Mouse (Mus musculus): ENCODE data around the gene Mrps27. TPM values are rescaled to one million over a fixed set of nuclear protein-coding genes. Genes with fewer than 3 reads are reported as not detected.

Gene Mrps27
- polyA plus RNA-seq, 1 experiment from 2014 or later, result 39.8 TPM

DNA sequence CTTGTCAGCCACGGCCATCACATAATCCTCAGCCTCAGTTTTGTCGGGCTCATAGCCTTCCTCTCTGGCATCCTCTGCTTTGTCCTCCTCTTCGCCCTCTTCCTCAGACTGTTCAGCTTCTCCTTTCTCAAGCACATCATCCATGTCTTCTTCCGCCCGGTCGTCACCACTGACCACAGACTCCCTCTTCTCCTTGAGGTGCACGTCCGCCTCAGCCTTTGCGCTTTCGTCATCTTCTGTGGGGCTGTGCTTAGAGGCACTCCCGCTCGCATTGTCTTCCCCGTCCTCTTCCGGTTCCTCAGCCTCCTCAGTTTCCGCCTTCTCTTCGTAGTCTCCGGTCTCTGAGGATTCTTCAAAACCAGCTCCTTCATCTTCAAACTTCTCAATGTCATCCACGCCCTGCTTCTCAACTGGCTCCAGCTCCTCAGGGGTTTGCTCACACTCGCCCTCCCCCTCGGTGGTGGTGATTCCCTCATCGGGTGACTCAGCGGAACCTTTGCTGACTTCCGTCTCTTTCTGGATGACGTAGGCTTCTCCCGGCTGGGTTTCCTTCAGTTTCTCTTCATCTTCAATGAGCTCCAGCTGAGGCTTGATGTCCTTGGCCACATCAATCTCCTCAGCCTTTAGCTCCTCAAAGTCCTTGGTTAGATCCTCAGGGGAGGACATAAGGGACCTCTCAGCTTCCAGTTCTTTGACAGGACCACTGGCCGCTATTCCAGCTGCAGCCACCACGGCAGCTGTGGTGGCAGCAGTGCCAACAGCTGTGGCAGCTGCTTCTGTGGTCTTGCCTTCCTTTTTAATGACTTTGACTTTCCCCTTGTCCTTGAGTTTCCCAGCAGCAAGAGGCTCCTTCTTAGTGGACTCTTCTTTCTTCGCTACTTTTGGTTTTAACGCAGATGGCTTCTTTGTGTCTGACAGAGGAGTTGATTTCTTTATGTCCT is 88.8 kb downstream of the Mrps27 start:
- 96% methylated on average over 29 of the region's 29 CpGs for WGBS
- H3K9me3 ChIP-seq, result no peaks in the 10 kb centered on the region
- H3K4me2 ChIP-seq (replicated peaks), result no peak overlapping the region
- no peak for ATAC-seq (replicated peaks)
- H3K36me3 ChIP-seq, result peaks cover 97% of the 10 kb centered on the region
- no peaks in the 10 kb centered on the region for H3K27me3 ChIP-seq
- H3K27ac ChIP-seq (replicated peaks), result no peak overlapping the region
- H3K4me1 ChIP-seq, result no peaks in the 10 kb centered on the region
- H3K9ac ChIP-seq (replicated peaks), result no peak overlapping the region
- H3K4me3 ChIP-seq, result no peak overlapping the region

GRCm38 (mm10) chr13:99434494-99434893 is 89.9 kb downstream of the Mrps27 start:
- H3K9me3 ChIP-seq, result no peaks in the 10 kb centered on the region
- H3K9ac ChIP-seq (replicated peaks), result no peak overlapping the region
- WGBS, result 93% methylated on average over 9 of the region's 9 CpGs
- no peaks in the 10 kb centered on the region for H3K4me1 ChIP-seq
- no peak overlapping the region for H3K4me3 ChIP-seq
- no peak overlapping the region for H3K4me2 ChIP-seq (replicated peaks)
- H3K27ac ChIP-seq (replicated peaks), result no peak overlapping the region
- no peak for ATAC-seq (replicated peaks)
- H3K36me3 ChIP-seq, result peaks cover 94% of the 10 kb centered on the region
- H3K27me3 ChIP-seq, result no peaks in the 10 kb centered on the region

- Histone ChIP-seq H3K27ac (replicated peaks) (no peak overlapping the region), H3K4me2 (replicated peaks) (no peak overlapping the region), H3K27me3 (no peaks in the 10 kb centered on the region), H3K4me1 (peaks cover 21% of the 10 kb centered on the region), H3K4me3 (no peak overlapping the region), H3K9me3 (no peaks in the 10 kb centered on the region), H3K36me3 (peaks cover 94% of the 10 kb centered on the region), H3K9ac (replicated peaks) (no peak overlapping the region)
- no peak for ATAC-seq (replicated peaks)
Observed at GRCm38 (mm10) chr13:99437051-99437450, 92.5 kb downstream of the Mrps27 start.

DNA sequence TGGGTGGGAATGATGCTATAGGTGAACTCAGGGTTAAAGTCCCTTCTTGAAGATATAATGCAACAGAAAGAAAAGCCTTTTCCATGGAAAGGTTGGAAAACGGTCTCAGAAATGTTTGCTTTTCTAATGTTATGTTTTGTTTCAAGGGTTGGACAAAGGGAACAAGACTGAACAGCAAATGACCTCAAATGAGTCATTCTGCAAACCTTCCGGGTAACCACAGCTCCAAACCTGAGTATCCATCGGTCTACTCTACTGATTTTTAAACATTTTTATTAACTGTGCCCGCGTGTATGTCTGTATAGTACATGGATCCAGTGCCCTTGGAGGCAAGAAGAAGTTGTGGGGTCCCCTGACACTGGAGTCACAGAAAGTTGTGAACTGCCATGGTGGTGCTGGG is 94.8 kb downstream of the Mrps27 start:
- Histone ChIP-seq H3K4me2 (replicated peaks) (no peak overlapping the region), H3K9me3 (no peaks in the 10 kb centered on the region), H3K27ac (replicated peaks) (no peak overlapping the region), H3K4me3 (no peak overlapping the region), H3K4me1 (peaks cover 44% of the 10 kb centered on the region), H3K36me3 (peaks cover 72% of the 10 kb centered on the region), H3K9ac (replicated peaks) (no peak overlapping the region), H3K27me3 (no peaks in the 10 kb centered on the region)
- WGBS, result 95% methylated on average over 5 of the region's 5 CpGs
- no peak for ATAC-seq (replicated peaks)

DNA sequence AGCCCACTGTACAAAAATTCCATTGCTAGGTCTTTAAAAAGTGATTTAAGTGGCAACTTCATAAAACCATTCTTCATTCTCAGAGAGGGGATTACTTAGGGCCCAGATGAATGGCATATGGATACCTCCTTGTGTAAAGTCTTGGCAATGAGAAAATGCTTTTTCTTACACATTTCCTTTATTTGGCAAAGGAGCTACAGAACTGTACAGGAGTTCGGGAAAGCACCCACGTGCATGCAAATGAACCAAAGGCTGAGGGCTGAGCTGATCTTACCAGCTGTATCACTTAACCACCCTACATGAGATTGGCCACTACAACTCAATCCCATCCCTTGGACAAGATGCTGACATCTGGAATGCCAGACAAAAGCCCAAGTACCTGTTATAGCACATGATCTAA is 95.6 kb downstream of the Mrps27 start:
- ATAC-seq (replicated peaks), result no peak
- Histone ChIP-seq H3K9me3 (no peaks in the 10 kb centered on the region), H3K4me1 (peaks cover 53% of the 10 kb centered on the region), H3K4me2 (replicated peaks) (no peak overlapping the region), H3K4me3 (no peak overlapping the region), H3K27ac (replicated peaks) (peak overlapping the region; percentile 38; the same call in 1 of the 2 replicates), H3K27me3 (no peaks in the 10 kb centered on the region), H3K9ac (replicated peaks) (no peak overlapping the region), H3K36me3 (peaks cover 63% of the 10 kb centered on the region)
- WGBS, result 26% methylated on average over 2 of the region's 2 CpGs

DNA sequence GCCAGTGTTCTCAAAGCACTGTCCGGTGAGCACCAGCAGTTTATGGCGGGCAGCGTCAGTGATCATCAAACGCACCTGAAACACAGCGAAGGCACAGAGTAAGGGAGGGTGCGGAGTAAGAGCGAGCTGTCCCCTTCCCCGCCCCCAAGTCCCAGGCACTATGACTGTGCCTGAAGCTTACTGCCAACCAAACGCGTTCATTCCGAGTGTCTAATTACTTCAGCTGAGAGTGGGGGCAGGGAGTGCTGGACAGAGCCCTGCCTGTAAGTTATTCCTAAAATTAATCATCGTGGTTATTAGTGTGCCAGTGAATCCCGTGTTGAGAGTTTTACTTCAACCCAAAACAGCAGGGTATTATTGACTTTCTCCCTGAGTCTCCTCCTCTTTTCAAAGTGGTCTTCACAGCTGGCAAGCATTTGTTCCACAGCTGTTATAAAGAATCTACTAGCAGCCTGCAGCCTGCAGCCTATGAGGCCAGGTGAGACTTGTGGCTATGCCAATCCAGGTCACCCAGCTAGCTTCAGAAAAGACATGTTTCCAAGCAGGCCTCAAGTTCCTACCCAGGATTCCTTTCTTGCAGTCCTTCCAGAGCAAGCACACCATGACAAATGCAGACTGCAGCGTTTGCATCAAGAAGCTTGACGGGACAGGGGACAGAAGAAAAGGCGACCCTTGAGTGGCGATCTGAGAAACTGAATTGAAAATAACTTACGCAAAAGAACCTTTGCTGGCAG is 97.3 kb downstream of the Mrps27 start:
- Histone ChIP-seq H3K36me3 (peaks cover 50% of the 10 kb centered on the region), H3K9ac (replicated peaks) (peak overlapping the region; percentile 26), H3K4me1 (peaks cover 69% of the 10 kb centered on the region), H3K9me3 (no peaks in the 10 kb centered on the region), H3K27ac (replicated peaks) (peak overlapping the region; percentile 92), H3K27me3 (no peaks in the 10 kb centered on the region), H3K4me2 (replicated peaks) (peak overlapping the region; percentile 41), H3K4me3 (peak overlapping the region; percentile 30)
- ATAC-seq (replicated peaks), result no peak
- 22% methylated on average over 18 of the region's 18 CpGs for WGBS

DNA sequence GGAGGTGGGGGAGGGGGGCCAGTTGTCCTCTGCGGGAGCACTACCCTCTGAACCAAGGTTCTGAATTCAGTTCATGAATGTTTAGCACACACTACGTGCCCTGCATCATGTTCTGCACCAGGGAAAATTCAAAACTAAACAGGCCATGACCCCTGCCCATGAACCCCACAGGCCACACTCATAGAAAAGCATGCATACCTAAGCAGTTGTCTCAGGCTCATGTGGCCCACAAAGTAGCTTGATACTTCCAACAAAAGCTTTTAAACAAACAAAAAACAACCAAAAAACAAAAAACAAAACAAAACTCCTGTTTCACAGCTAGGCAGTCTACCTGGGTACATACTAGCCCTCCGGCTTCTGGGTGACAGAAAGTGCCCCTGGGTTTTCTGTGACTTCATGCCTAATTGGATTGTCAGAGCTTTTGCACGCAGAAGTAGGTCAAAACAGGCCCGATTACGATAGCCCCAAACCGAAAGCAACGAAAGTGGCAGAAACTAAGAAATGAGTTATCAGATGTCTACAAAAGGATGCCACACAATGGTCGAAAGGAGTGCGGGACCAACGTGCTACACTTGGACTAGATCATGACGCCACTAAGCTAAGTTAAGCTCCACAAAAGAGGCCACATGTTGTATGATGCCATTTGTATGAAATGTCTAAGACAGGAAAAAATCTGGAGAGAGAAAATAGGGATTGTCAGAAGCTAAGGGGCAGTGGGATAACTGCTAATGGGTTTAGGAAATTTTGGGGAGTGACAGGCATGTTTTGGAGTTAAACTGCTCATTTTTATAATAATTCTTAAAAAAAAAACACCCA is 98.1 kb downstream of the Mrps27 start:
- Histone ChIP-seq H3K4me3 (peak overlapping the region; percentile 30), H3K4me2 (replicated peaks) (peak overlapping the region; percentile 41), H3K27me3 (no peaks in the 10 kb centered on the region), H3K36me3 (peaks cover 42% of the 10 kb centered on the region), H3K27ac (replicated peaks) (peak overlapping the region; percentile 92), H3K9ac (replicated peaks) (peak overlapping the region; percentile 46), H3K4me1 (peaks cover 77% of the 10 kb centered on the region), H3K9me3 (no peaks in the 10 kb centered on the region)
- WGBS, result 8% methylated on average over 12 of the region's 12 CpGs
- no peak for ATAC-seq (replicated peaks)

DNA sequence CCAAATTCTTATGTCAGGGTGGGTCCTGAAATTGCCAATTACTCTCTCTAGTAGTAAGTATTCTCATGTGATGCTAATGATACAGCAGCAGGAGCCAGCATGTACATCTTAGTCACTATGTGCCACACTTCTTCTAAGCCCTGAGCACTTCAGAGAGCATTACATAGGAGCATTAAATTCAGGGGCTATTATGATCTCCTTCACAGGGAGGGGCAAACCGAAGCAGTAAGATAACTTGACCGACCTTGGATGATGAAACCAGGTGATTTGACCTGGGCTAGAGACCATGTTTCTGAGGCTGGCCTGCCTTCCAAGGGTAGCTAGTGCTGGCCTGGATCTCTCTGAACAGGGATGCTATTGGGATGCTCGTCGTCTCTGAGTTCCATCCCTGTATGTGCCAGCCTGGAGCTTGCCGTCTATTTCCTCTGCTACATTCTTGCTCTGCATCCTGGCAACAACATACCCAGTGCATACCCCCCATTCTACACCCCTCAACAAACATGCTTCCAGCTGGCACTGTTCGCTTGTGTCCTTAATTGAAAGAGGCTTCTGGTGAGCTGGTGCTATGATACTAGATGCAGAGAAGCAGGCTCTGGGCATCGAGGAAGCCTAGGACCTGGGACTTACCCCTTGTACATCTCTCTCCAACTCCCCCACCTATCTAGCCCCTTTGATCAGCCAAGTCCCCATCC is 99.0 kb downstream of the Mrps27 start:
- peak; percentile 64 for ATAC-seq (replicated peaks)
- Histone ChIP-seq H3K4me1 (peaks cover 86% of the 10 kb centered on the region), H3K36me3 (peaks cover 35% of the 10 kb centered on the region), H3K9ac (replicated peaks) (peak overlapping the region; percentile 46), H3K27me3 (no peaks in the 10 kb centered on the region), H3K27ac (replicated peaks) (peak overlapping the region; percentile 92), H3K9me3 (no peaks in the 10 kb centered on the region), H3K4me2 (replicated peaks) (peak overlapping the region; percentile 41), H3K4me3 (peak overlapping the region; percentile 30)
- WGBS, result 2% methylated on average over 7 of the region's 7 CpGs

DNA sequence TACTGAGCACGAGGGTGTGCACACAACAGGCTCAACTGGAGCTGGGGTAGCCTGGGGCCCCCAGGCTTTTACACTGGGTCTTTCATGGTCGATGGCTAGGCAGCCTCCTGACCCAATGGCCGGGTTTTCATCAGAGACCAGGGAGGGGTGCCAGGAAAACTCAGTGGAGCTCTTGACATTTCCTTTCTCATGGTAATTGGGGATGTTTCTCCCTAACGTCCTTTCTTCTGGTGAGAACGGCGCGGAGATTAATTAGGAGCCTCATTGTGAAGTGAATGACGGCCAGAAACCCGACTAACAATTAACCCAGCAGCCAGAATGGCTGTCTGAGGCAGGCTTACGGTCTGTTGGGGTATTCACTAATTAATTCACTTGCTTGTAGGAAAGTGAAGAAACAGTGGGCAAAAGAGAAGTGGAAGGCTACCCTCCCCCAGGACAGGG is 99.9 kb downstream of the Mrps27 start:
- peak overlapping the region; percentile 92 for H3K27ac ChIP-seq (replicated peaks)
- H3K9ac ChIP-seq (replicated peaks), result peak overlapping the region; percentile 46
- peaks cover 27% of the 10 kb centered on the region for H3K36me3 ChIP-seq
- WGBS, result 5% methylated on average over 10 of the region's 10 CpGs
- no peaks in the 10 kb centered on the region for H3K9me3 ChIP-seq
- H3K4me1 ChIP-seq, result peaks cover 93% of the 10 kb centered on the region
- peak overlapping the region; percentile 41 for H3K4me2 ChIP-seq (replicated peaks)
- peak; percentile 87 for ATAC-seq (replicated peaks)
- H3K4me3 ChIP-seq, result peak overlapping the region; percentile 30
- no peaks in the 10 kb centered on the region for H3K27me3 ChIP-seq

GRCm38 (mm10) chr13:99444880-99445279 is 100.3 kb downstream of the Mrps27 start:
- peak; percentile 39 for ATAC-seq (replicated peaks)
- peaks cover 23% of the 10 kb centered on the region for H3K36me3 ChIP-seq
- peak overlapping the region; percentile 92 for H3K27ac ChIP-seq (replicated peaks)
- peak overlapping the region; percentile 41 for H3K4me2 ChIP-seq (replicated peaks)
- H3K27me3 ChIP-seq, result no peaks in the 10 kb centered on the region
- H3K4me3 ChIP-seq, result peak overlapping the region; percentile 30
- WGBS, result under 1% methylated on average over 6 of the region's 6 CpGs
- no peaks in the 10 kb centered on the region for H3K9me3 ChIP-seq
- peaks cover 97% of the 10 kb centered on the region for H3K4me1 ChIP-seq
- peak overlapping the region; percentile 46 for H3K9ac ChIP-seq (replicated peaks)

GRCm38 (mm10) chr13:99447002-99447401 is 102.4 kb downstream of the Mrps27 start:
- Histone ChIP-seq H3K4me1 (peaks cover 92% of the 10 kb centered on the region), H3K4me3 (peak overlapping the region; percentile 30), H3K9me3 (no peaks in the 10 kb centered on the region), H3K9ac (replicated peaks) (peak overlapping the region; percentile 50), H3K36me3 (peaks cover 2% of the 10 kb centered on the region; the same call in 1 of the 2 replicates), H3K27ac (replicated peaks) (peak overlapping the region; percentile 92), H3K27me3 (no peaks in the 10 kb centered on the region), H3K4me2 (replicated peaks) (peak overlapping the region; percentile 41)
- WGBS, result 26% methylated on average over 7 of the region's 7 CpGs
- no peak for ATAC-seq (replicated peaks)
